Mouse (Mus musculus): ENCODE data around the gene Pdzrn4. TPM values are rescaled to one million over a fixed set of nuclear protein-coding genes. Genes with fewer than 3 reads are reported as not detected.

Pdzrn4 gene
- total RNA-seq, 2 experiments from 2014 or later, result 11.4 to 11.5 TPM

DNA sequence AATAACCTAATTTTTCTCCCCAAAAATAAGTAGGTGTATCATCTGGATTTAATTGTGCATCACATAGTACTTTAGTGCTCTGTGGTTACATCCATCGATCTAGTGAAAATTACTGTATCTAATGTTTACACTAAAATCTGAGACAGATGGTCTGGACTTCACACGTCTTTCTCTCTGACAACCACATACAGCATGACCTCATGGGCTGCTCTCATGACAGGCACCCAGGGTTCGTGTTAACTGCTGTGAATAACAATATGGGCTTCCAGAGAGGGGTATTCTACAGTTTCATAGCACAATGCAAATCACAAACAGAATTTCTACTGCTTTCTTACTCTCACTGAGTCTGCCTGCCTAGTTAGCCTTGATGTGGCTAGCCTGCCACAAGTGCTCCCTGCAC lies 20.4 kb downstream of the Pdzrn4 start:
- TF ChIP-seq CTCF (IDR thresholded peaks at IDR 0.05), result no peak
- H3K4me3 ChIP-seq, result no peak overlapping the region
- no peak overlapping the region for H3K27ac ChIP-seq
- no peak for DNase-seq (ENCODE audit: extremely low spot score in 1 of 2, low spot score in 2 of 2)
- intact Hi-C loops (cut with DNase I), result no loop called here

GRCm38 (mm10) chr15:92434605-92435004 lies 37.9 kb downstream of the Pdzrn4 start:
- H3K4me3 ChIP-seq, result no peak overlapping the region
- intact Hi-C loops (cut with DNase I), result loop anchor here (5.0 kb wide), 2 partner anchors 167 to 1003 kb away; no protein-coding TSS in a partner anchor
- no peak overlapping the region for H3K27ac ChIP-seq
- TF ChIP-seq CTCF (IDR thresholded peaks at IDR 0.05), result peak; percentile 81
- DNase-seq (ENCODE audit: extremely low spot score in 1 of 2, low spot score in 2 of 2), result no peak

- intact Hi-C loops (cut with DNase I), result no loop called here
- Histone ChIP-seq H3K27ac (no peak overlapping the region), H3K4me3 (no peak overlapping the region)
Measured at GRCm38 (mm10) chr15:92435306-92435705, 38.6 kb downstream of the Pdzrn4 start.

DNA sequence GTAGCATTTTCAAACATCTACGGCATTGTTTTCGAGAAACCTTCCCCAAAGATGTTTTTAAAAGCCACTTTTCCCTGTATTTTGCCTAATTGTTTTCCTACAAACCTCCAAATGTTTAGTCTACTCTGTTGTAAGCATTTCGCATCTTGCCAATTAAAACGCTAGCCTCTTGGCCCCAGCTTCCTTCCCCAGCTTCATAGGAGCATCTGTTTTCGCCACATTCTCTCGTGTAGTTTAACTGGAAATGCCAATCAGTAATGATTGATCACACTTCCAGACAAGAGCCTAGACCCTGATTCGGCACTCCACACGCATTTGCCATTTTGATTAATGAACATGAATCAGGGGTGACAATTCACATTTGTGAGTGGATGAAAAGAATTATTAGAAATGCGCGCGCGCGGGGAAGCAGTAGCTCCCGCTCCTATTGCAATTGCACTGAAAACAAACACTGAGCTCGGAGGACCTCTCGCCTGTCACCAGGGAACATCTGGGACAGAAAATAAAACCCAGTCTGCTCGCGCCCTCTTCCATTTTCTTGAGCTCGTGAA lies 45.0 kb downstream of the Pdzrn4 start:
- H3K4me3 ChIP-seq, result no peak overlapping the region
- TF ChIP-seq CTCF (IDR thresholded peaks at IDR 0.05), result no peak
- intact Hi-C loops (cut with DNase I), result no loop called here
- no peak overlapping the region for H3K27ac ChIP-seq
- DNase-seq (ENCODE audit: extremely low spot score in 1 of 2, low spot score in 2 of 2), result no peak

More at GRCm38 (mm10) chr15:92435306-92435705, 38.6 kb downstream of the Pdzrn4 start:
- no peak for TF ChIP-seq CTCF (IDR thresholded peaks at IDR 0.05)
- no peak for DNase-seq (ENCODE audit: extremely low spot score in 1 of 2, low spot score in 2 of 2)

- Histone ChIP-seq H3K4me3 (no peak overlapping the region), H3K27ac (no peak overlapping the region; the same call in 1 of the 2 replicates)
- peak; percentile 58 for TF ChIP-seq CTCF (IDR thresholded peaks at IDR 0.05)
- DNase-seq (ENCODE audit: extremely low spot score in 1 of 2, low spot score in 2 of 2), result peak; percentile 28 to 54
- intact Hi-C loops (cut with DNase I), result loop anchor here (1.0 to 5.0 kb wide), 3 partner anchors 107 to 769 kb away; no protein-coding TSS in a partner anchor
Measured at GRCm38 (mm10) chr15:92447708-92448147, 51.0 kb downstream of the Pdzrn4 start.

DNA sequence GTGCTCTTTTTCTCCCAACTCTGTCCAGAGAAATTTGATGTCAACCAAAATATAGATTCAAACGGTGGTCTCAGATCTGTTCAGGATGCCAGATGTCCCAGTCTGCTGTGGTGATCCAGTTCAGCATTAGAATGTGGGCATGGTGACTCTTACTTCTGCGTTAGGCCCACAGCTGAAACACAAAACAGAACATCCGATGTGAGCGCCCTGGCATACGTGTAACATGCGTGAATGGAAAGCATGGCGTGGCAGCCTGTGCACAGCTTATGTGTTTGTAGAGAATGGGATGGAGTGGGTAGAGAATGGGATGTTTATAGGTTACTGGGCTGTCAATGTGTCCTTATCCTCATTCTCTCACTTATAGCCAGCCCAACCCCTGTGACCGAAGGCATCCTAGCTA lies 52.4 kb downstream of the Pdzrn4 start:
- DNase-seq (ENCODE audit: extremely low spot score in 1 of 2, low spot score in 2 of 2), result no peak

GRCm38 (mm10) chr15:92452620-92453019 lies 55.9 kb downstream of the Pdzrn4 start:
- no peak for TF ChIP-seq CTCF (IDR thresholded peaks at IDR 0.05)
- intact Hi-C loops (cut with DNase I), result no loop called here
- DNase-seq (ENCODE audit: extremely low spot score in 1 of 2, low spot score in 2 of 2), result no peak

More for the DNA sequence above, 52.4 kb downstream of the Pdzrn4 start:
- Histone ChIP-seq H3K27ac (no peak overlapping the region), H3K4me3 (no peak overlapping the region)
- intact Hi-C loops (cut with DNase I), result loop anchor here (2.0 to 5.0 kb wide), 2 partner anchors 106 to 553 kb away; no protein-coding TSS in a partner anchor
- no peak for TF ChIP-seq CTCF (IDR thresholded peaks at IDR 0.05)

GRCm38 (mm10) chr15:92482198-92482597 lies 85.5 kb downstream of the Pdzrn4 start:
- intact Hi-C loops (cut with DNase I), result no loop called here
- no peak for DNase-seq (ENCODE audit: extremely low spot score in 1 of 2, low spot score in 2 of 2)
- no peak for TF ChIP-seq CTCF (IDR thresholded peaks at IDR 0.05)
- no peak overlapping the region for H3K27ac ChIP-seq
- H3K4me3 ChIP-seq, result no peak overlapping the region

More at GRCm38 (mm10) chr15:92452620-92453019, 55.9 kb downstream of the Pdzrn4 start:
- Histone ChIP-seq H3K27ac (no peak overlapping the region), H3K4me3 (no peak overlapping the region)

GRCm38 (mm10) chr15:92491376-92491775 lies 94.7 kb downstream of the Pdzrn4 start:
- no peak for DNase-seq (ENCODE audit: extremely low spot score in 1 of 2, low spot score in 2 of 2)
- intact Hi-C loops (cut with DNase I), result no loop called here
- Histone ChIP-seq H3K27ac (no peak overlapping the region), H3K4me3 (no peak overlapping the region)
- TF ChIP-seq CTCF (IDR thresholded peaks at IDR 0.05), result no peak

DNA sequence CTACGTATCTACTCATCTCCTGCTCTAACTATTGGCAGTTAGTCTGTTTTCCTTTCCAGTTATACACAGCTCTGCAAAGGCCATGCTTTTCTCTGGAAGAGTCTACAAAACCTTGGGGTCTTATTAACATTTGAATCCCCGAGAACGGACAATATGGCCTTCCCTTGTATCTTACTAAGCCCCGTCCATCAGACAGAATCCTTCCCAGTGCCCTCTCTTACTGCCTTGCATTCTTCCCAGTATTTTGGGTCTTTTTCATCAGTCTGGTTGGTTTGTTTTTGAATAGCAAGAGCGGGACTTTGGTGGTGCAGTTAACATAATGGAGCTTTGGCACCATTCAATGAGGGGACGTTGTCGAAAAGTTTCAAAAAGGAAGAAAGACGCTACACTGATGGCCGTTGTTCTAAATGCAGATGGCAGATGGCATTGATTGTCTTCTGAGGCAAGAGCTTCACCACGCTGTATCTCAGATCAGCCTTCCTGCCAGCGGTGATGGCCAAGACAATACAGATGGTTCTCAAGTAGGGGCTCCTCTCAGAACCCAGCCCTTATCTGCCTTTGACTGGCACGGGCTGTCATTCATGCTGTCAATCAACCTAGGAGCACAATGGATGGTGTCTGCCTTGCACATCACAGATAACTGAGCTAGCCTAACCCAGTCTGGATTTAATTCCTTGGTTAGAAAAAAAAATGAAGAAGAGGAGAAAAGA lies 98.9 kb downstream of the Pdzrn4 start:
- no peak for TF ChIP-seq CTCF (IDR thresholded peaks at IDR 0.05)
- intact Hi-C loops (cut with DNase I), result no loop called here

GRCm38 (mm10) chr15:92500276-92500838 lies 103.7 kb downstream of the Pdzrn4 start:
- intact Hi-C loops (cut with DNase I), result no loop called here
- DNase-seq (ENCODE audit: extremely low spot score in 1 of 2, low spot score in 2 of 2), result no peak
- TF ChIP-seq CTCF (IDR thresholded peaks at IDR 0.05), result no peak

More for the DNA sequence above, 98.9 kb downstream of the Pdzrn4 start:
- no peak for DNase-seq (ENCODE audit: extremely low spot score in 1 of 2, low spot score in 2 of 2)
- H3K27ac ChIP-seq, result no peak overlapping the region
- no peak overlapping the region for H3K4me3 ChIP-seq

GRCm38 (mm10) chr15:92502797-92503196 lies 106.1 kb downstream of the Pdzrn4 start:
- no peak for TF ChIP-seq CTCF (IDR thresholded peaks at IDR 0.05)
- no peak for DNase-seq (ENCODE audit: extremely low spot score in 1 of 2, low spot score in 2 of 2)
- intact Hi-C loops (cut with DNase I), result no loop called here

More at GRCm38 (mm10) chr15:92500276-92500838, 103.7 kb downstream of the Pdzrn4 start:
- no peak overlapping the region for H3K4me3 ChIP-seq
- no peak overlapping the region for H3K27ac ChIP-seq

More at GRCm38 (mm10) chr15:92502797-92503196, 106.1 kb downstream of the Pdzrn4 start:
- Histone ChIP-seq H3K4me3 (no peak overlapping the region), H3K27ac (no peak overlapping the region)

Data from left cerebral cortex, adult 2 months (tissue).